Mouse (Mus musculus) embryonic facial prominence, embryonic 13.5 days (tissue): Measurements from ENCODE around the gene Cryab. TPM values are rescaled to one million over a fixed set of nuclear protein-coding genes. Genes with fewer than 3 reads are reported as not detected.

Experiments
- ATAC-seq: fragments of 200-750 bp; cut with Nextera tagmentation; 2 replicates; pipeline ENCODE4 v1.8.0; 2017; ENCODE audit warnings: low read depth; ENCODE audit not compliant: insufficient number of reproducible peaks, insufficient read depth, low FRiP score, low TSS enrichment
- H3K27ac ChIP-seq: fragments of 300-500 bp; sonication (generic); 2 replicates; pipeline ENCODE4 v1.5.1; 2015; ENCODE audit warnings: moderate library complexity, mild to moderate bottlenecking, inconsistent platforms
- H3K27me3 ChIP-seq: fragments of 300-500 bp; sonication (generic); 2 replicates; pipeline ENCODE4 v1.6.1; 2015; ENCODE audit warnings: mild to moderate bottlenecking, inconsistent platforms
- H3K36me3 ChIP-seq: fragments of 300-500 bp; sonication (generic); 2 replicates; pipeline ENCODE4 v1.6.1; 2015; ENCODE audit warnings: mild to moderate bottlenecking, inconsistent platforms
- H3K4me1 ChIP-seq: fragments of 300-500 bp; sonication (generic); 2 replicates; pipeline ENCODE4 v1.6.1; 2015; ENCODE audit warnings: inconsistent platforms
- H3K4me2 ChIP-seq: fragments of 300-500 bp; sonication (generic); 2 replicates; pipeline ENCODE4 v1.6.1; 2015; ENCODE audit warnings: moderate library complexity, mild to moderate bottlenecking, inconsistent platforms
- H3K4me3 ChIP-seq: fragments of 300-500 bp; sonication (generic); 2 replicates; pipeline ENCODE4 v1.5.1; 2015; ENCODE audit warnings: mild to moderate bottlenecking, inconsistent platforms
- H3K9ac ChIP-seq: fragments of 300-500 bp; sonication (generic); 2 replicates; pipeline ENCODE4 v1.6.1; 2015; ENCODE audit warnings: mild to moderate bottlenecking, inconsistent platforms
- H3K9me3 ChIP-seq: fragments of 300-500 bp; sonication (generic); 2 replicates; pipeline ENCODE4 v1.6.1; 2016; ENCODE audit warnings: inconsistent platforms
- WGBS: fragments of 180-500 bp; shearing (Covaris S2); methylation state at CpG from one replicate; pipeline ENCODE4 v1.1.7; 2015; ENCODE audit warnings: mixed read lengths; 5-methylcytosine and 5-hydroxymethylcytosine counted together
- polyA plus RNA-seq: library from polyadenylated mRNA; unstranded; fragments of >200 nt; fragmentation: Nextera tagmentation; extraction: Ambion mirVana; gene quantifications from 2 replicates; pipeline ENCODE4 v1.2.1, GENCODE M21; 2015

Gene Cryab
- polyA plus RNA-seq, 1 experiment from 2014 or later = 17.1 TPM

- H3K27me3 ChIP-seq = peaks cover 14% of the 10 kb centered on the region
- H3K27ac ChIP-seq = peak overlapping the region; percentile 83
- no peaks in the 10 kb centered on the region for H3K36me3 ChIP-seq
- WGBS = 13% methylated on average over 7 of the region's 7 CpGs
- peak overlapping the region; percentile 43 for H3K4me3 ChIP-seq
- no peak for ATAC-seq
- peak overlapping the region; percentile 63 for H3K4me2 ChIP-seq
- H3K9ac ChIP-seq = peak overlapping the region; percentile 68
- peaks cover 10% of the 10 kb centered on the region for H3K4me1 ChIP-seq
- H3K9me3 ChIP-seq = no peaks in the 10 kb centered on the region
These were observed 5.3 kb upstream of the Cryab start for GRCm38 (mm10) chr9:50745806-50746205.

GRCm38 (mm10) chr9:50746214-50746677 lies 4.9 kb upstream of the Cryab start, which contains the start of gene 2310030G06Rik:
TSS of gene 2310030G06Rik (minus strand) at chr9:50746536.
- peak within 1 kb of the TSS; percentile 43 for H3K4me3 ChIP-seq
- 2% methylated on average over 19 of the region's 19 CpGs for WGBS
- H3K27me3 ChIP-seq = peaks cover 14% of the 10 kb centered on the region
- peak; percentile 64 for ATAC-seq
- peak within 1 kb of the TSS; percentile 68 for H3K9ac ChIP-seq
- H3K4me1 ChIP-seq = peaks cover 10% of the 10 kb centered on the region
- no peaks in the 10 kb centered on the region for H3K36me3 ChIP-seq
- H3K27ac ChIP-seq = peak within 1 kb of the TSS; percentile 83
- H3K4me2 ChIP-seq = peak within 1 kb of the TSS; percentile 63
- H3K9me3 ChIP-seq = no peaks in the 10 kb centered on the region

GRCm38 (mm10) chr9:50750706-50751105 lies 419 bp upstream of the Cryab start:
- no peaks in the 10 kb centered on the region for H3K36me3 ChIP-seq
- peaks cover 28% of the 10 kb centered on the region for H3K4me1 ChIP-seq
- H3K9ac ChIP-seq = no peak overlapping the region
- WGBS = 33% methylated on average over 6 of the region's 6 CpGs
- H3K4me2 ChIP-seq = no peak overlapping the region
- no peak overlapping the region for H3K4me3 ChIP-seq
- ATAC-seq = no peak
- no peaks in the 10 kb centered on the region for H3K9me3 ChIP-seq
- H3K27ac ChIP-seq = no peak overlapping the region
- H3K27me3 ChIP-seq = peaks cover 14% of the 10 kb centered on the region

- Histone ChIP-seq H3K9ac (no peak within 1 kb of the TSS), H3K4me2 (peak within 1 kb of the TSS; percentile 28), H3K27me3 (peaks cover under 1% of the 10 kb centered on the region), H3K4me1 (peaks cover 18% of the 10 kb centered on the region), H3K4me3 (no peak within 1 kb of the TSS), H3K27ac (peak within 1 kb of the TSS; percentile 23; the same call in 1 of the 2 replicates), H3K9me3 (no peaks in the 10 kb centered on the region), H3K36me3 (no peaks in the 10 kb centered on the region)
- ATAC-seq = peak; percentile 48; the same call in 1 of the 2 replicates
- WGBS = 62% methylated on average over 14 of the region's 14 CpGs
These were observed 1.0 kb downstream of the Cryab start, which contains the start of gene Hspb2 for GRCm38 (mm10) chr9:50752054-50752602. TSS of gene Hspb2 (minus strand) at chr9:50752354.

GRCm38 (mm10) chr9:50752784-50753615 lies 1.9 kb downstream of the Cryab start:
- no peak overlapping the region for H3K9ac ChIP-seq
- no peak overlapping the region for H3K4me3 ChIP-seq

GRCm38 (mm10) chr9:50753947-50754346 lies 2.8 kb downstream of the Cryab start:
- Histone ChIP-seq H3K4me3 (no peak overlapping the region), H3K27me3 (no peaks in the 10 kb centered on the region), H3K27ac (no peak overlapping the region), H3K36me3 (no peaks in the 10 kb centered on the region), H3K4me2 (no peak overlapping the region), H3K9ac (no peak overlapping the region), H3K9me3 (no peaks in the 10 kb centered on the region), H3K4me1 (peaks cover 18% of the 10 kb centered on the region)
- no peak for ATAC-seq
- WGBS = 66% methylated on average over 7 of the region's 7 CpGs

More at GRCm38 (mm10) chr9:50752784-50753615, 1.9 kb downstream of the Cryab start:
- Histone ChIP-seq H3K4me1 (peaks cover 18% of the 10 kb centered on the region), H3K36me3 (no peaks in the 10 kb centered on the region), H3K27me3 (no peaks in the 10 kb centered on the region; the same call in 1 of the 2 replicates), H3K4me2 (no peak overlapping the region), H3K9me3 (no peaks in the 10 kb centered on the region), H3K27ac (no peak overlapping the region)
- ATAC-seq = 0 out of 2 replicates have a peak, but pooled peaks have one; percentile 37
- 71% methylated on average over 17 of the region's 17 CpGs for WGBS

- Histone ChIP-seq H3K27me3 (no peaks in the 10 kb centered on the region), H3K36me3 (no peaks in the 10 kb centered on the region), H3K9ac (no peak overlapping the region), H3K4me3 (no peak overlapping the region), H3K9me3 (no peaks in the 10 kb centered on the region), H3K4me2 (no peak overlapping the region), H3K4me1 (peaks cover 13% of the 10 kb centered on the region), H3K27ac (no peak overlapping the region)
- WGBS = 65% methylated on average over 5 of the region's 5 CpGs
- ATAC-seq = no peak
These were observed 5.6 kb downstream of the Cryab start for GRCm38 (mm10) chr9:50756711-50757110.

GRCm38 (mm10) chr9:50761520-50762243 lies 10.6 kb downstream of the Cryab start:
- Histone ChIP-seq H3K27me3 (no peaks in the 10 kb centered on the region), H3K9me3 (no peaks in the 10 kb centered on the region), H3K4me1 (no peaks in the 10 kb centered on the region), H3K36me3 (peaks cover 3% of the 10 kb centered on the region; the same call in 1 of the 2 replicates), H3K9ac (no peak overlapping the region), H3K27ac (no peak overlapping the region), H3K4me2 (no peak overlapping the region), H3K4me3 (no peak overlapping the region)
- ATAC-seq = no peak
- WGBS = 55% methylated on average over 6 of the region's 6 CpGs

- no peak for ATAC-seq
- no peak overlapping the region for H3K27ac ChIP-seq
- H3K36me3 ChIP-seq = peaks cover 3% of the 10 kb centered on the region; the same call in 1 of the 2 replicates
- no peaks in the 10 kb centered on the region for H3K27me3 ChIP-seq
- H3K4me2 ChIP-seq = no peak overlapping the region
- no peaks in the 10 kb centered on the region for H3K9me3 ChIP-seq
- H3K4me3 ChIP-seq = no peak overlapping the region
- 62% methylated on average over 1 of the region's 1 CpGs for WGBS
- peaks cover 5% of the 10 kb centered on the region; the same call in 1 of the 2 replicates for H3K4me1 ChIP-seq
- H3K9ac ChIP-seq = no peak overlapping the region
These were observed 12.2 kb downstream of the Cryab start for GRCm38 (mm10) chr9:50763331-50763730.

- Histone ChIP-seq H3K4me2 (peak overlapping the region; percentile 83), H3K9me3 (no peaks in the 10 kb centered on the region), H3K27me3 (no peaks in the 10 kb centered on the region), H3K4me3 (peak overlapping the region; percentile 69), H3K9ac (peak overlapping the region; percentile 84), H3K36me3 (peaks cover 14% of the 10 kb centered on the region), H3K4me1 (peaks cover 15% of the 10 kb centered on the region), H3K27ac (peak overlapping the region; percentile 91)
- WGBS = 6% methylated on average over 17 of the region's 17 CpGs
- peak; percentile 38 for ATAC-seq
These were observed 16.5 kb downstream of the Cryab start for GRCm38 (mm10) chr9:50767531-50768106.
